25 mouse cellular contexts compared by ENCODE assay signal in the genomic region with DNA sequence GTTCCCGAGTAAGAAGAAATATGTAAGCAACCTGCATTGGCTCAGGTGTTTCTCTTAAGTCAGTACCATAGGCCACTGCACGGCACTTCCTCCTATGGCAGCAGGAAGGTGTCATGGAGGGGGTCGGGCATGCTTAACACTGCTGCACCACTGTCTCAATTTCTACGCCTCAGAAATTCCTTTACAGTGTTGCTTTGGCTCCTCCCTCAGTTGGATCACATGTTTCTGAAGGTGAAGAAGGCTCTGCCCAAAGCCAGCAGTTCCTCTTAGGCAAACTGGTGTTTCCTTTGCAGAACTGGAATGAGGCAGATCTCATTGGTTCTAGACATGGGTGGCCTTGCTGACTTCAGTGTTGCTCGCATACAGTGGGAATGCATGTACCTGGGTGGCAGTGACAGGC.
DNase-seq lines count a peak whose midpoint lies in the region; ATAC-seq lines count a peak whose summit lies in the region.
"Had no signal": no experiment of that assay in that cellular context is flagged by ENCODE, and none has a peak within 500 bp of the region (broad histone marks: within the 10 kb centered on the region; RNA-seq: fewer than 3 reads in every experiment).

No protein-coding gene starts in this region.

- H3K9me3 ChIP-seq in hindbrain, embryonic 16.5 days (ENCODE audit: control insufficient read depth, low read length), result no peaks in the 10 kb centered on the region
- H3K9me3 ChIP-seq: embryonic facial prominence, embryonic 12.5 days; forebrain, embryonic 15.5 days; heart, embryonic 10.5 days; hindbrain, embryonic 10.5 days had no signal

- no peak overlapping the region for H3K4me2 ChIP-seq in hindbrain, embryonic 16.5 days (ENCODE audit: low read length)
- H3K4me2 ChIP-seq: embryonic facial prominence, embryonic 12.5 days; forebrain, embryonic 15.5 days; hindbrain, embryonic 14.5 days had no signal

- DNase-seq in 416B (ENCODE audit: low read depth) (peak; percentile 52), ES-CJ7 (ENCODE audit: low read depth, low spot score) (peak; percentile 27), R1 (ENCODE audit: low read depth, low spot score) (peak; percentile 26)
- no peak for DNase-seq in spleen, adult 12 weeks (ENCODE audit: low spot score)
- no peak for DNase-seq in layer of hippocampus, adult 11-12 months (ENCODE audit: low spot score)
- DNase-seq: adrenal gland, adult 2 months; adrenal gland, postnatal 25 days; B cell, adult 2 months; cerebellum, adult 2 months; cerebellum, postnatal 10 days; embryo, embryonic 11 days; gastrocnemius, postnatal 14 days; heart, adult 18-20 months; heart, postnatal 10 days; kidney, adult 2 months had no signal

- 79% methylated on average over 5 of the region's 5 CpGs for WGBS in hindbrain, embryonic 16.5 days

- H3K4me1 ChIP-seq in hindbrain, embryonic 16.5 days (ENCODE audit: control insufficient read depth, insufficient read depth, low read depth, low read length), result no peaks in the 10 kb centered on the region
- H3K4me1 ChIP-seq: forebrain, embryonic 15.5 days; hindbrain, embryonic 10.5 days had no signal

- H3K27ac ChIP-seq in hindbrain, embryonic 16.5 days (ENCODE audit: low read depth, low read length), result no peak overlapping the region
- H3K27ac ChIP-seq: embryonic facial prominence, embryonic 12.5 days; forebrain, embryonic 15.5 days; heart, embryonic 10.5 days; hindbrain, embryonic 10.5 days; hindbrain, embryonic 14.5 days had no signal

- peak; percentile 64 to 71 for ATAC-seq in hematopoietic stem cell, adult 5-6 weeks (replicated peaks in 1 of 2; ENCODE audit: insufficient read depth in 1 of 2, low FRiP score in 2 of 2, low TSS enrichment in 1 of 2, low read depth in 1 of 2, poor library complexity in 2 of 2, severe bottlenecking in 2 of 2)
- ATAC-seq in hindbrain, embryonic 16.5 days, result no peak
- ATAC-seq: activated CD4-positive, CD25-positive, alpha-beta regulatory T cell, adult 4 months; CD4-positive, CD25-positive, alpha-beta regulatory T cell, adult 4 months; forebrain, embryonic 15.5 days; intestine, embryonic 16.5 days had no signal

- no peak overlapping the region for H3K9ac ChIP-seq in hindbrain, embryonic 16.5 days (ENCODE audit: low read depth, low read length)
- H3K9ac ChIP-seq: embryonic facial prominence, embryonic 12.5 days; forebrain, embryonic 15.5 days; hindbrain, embryonic 14.5 days had no signal

- H3K36me3 ChIP-seq in hindbrain, embryonic 16.5 days (ENCODE audit: control insufficient read depth, insufficient read depth, low read length), result no peaks in the 10 kb centered on the region
- H3K36me3 ChIP-seq: embryonic facial prominence, embryonic 12.5 days; forebrain, embryonic 15.5 days; heart, embryonic 10.5 days; hindbrain, embryonic 10.5 days had no signal

- H3K4me3 ChIP-seq in hindbrain, embryonic 16.5 days (ENCODE audit: low read length), result no peak overlapping the region
- H3K4me3 ChIP-seq: embryonic facial prominence, embryonic 12.5 days; forebrain, embryonic 15.5 days; heart, embryonic 10.5 days; hindbrain, embryonic 10.5 days had no signal

- H3K27me3 ChIP-seq in hindbrain, embryonic 16.5 days (replicated peaks; ENCODE audit: control insufficient read depth, insufficient read depth, low read length), result no peaks in the 10 kb centered on the region
- H3K27me3 ChIP-seq: embryonic facial prominence, embryonic 12.5 days; forebrain, embryonic 15.5 days had no signal

Comparison
In these comparisons a context has a peak if more than half of its experiments do, and no peak if none do; other contexts are left out.
1. DNase-seq: peak in 416B (single experiment), ES-CJ7 (single experiment) and R1 (single experiment); none in spleen, adult 12 weeks (single experiment) and layer of hippocampus, adult 11-12 months (single experiment).